25 mouse cellular contexts compared by ENCODE assay signal in the genomic region with DNA sequence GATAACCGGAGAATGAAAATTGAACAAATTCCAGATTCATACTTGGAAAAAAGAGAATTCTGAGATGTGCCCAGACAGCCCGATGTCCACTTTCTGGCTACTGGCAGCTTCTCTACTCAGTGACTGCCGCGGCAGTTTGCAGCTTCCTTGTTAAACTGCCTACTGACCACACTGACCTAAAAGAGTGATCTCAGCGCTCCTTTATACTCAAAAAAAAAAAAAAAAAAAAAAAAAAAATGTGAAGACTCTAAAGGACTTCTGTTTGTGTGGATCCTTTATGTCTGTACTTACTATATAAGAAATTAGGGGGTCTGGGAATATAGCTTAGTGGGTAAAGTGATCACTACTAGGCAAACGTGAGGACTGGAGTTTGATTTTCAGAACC. TPM values are rescaled to one million over a fixed set of nuclear protein-coding genes. Genes with fewer than 3 reads are reported as not detected.
DNase-seq lines count a peak whose midpoint lies in the region; TF ChIP-seq lines count a peak whose summit lies in the region.
"Had no signal": no experiment of that assay in that cellular context is flagged by ENCODE, and none has a peak within 500 bp of the region (broad histone marks: within the 10 kb centered on the region; RNA-seq: fewer than 3 reads in every experiment).

No protein-coding gene starts in this region.

- WGBS in heart, embryonic 10.5 days = 44% methylated on average over 6 of the region's 6 CpGs
- WGBS in embryonic facial prominence, embryonic 10.5 days = 70% methylated on average over 6 of the region's 6 CpGs

- TF ChIP-seq CTCF in layer of hippocampus, adult 2 months (conservative IDR thresholded peaks at IDR 0.05) = no peak

- H3K36me3 ChIP-seq in heart, embryonic 10.5 days = no peaks in the 10 kb centered on the region
- no peaks in the 10 kb centered on the region for H3K36me3 ChIP-seq in embryonic facial prominence, embryonic 10.5 days (replicated peaks)
- H3K36me3 ChIP-seq: hindbrain, embryonic 12.5 days; kidney, embryonic 15.5 days; limb, embryonic 10.5 days had no signal

- no peak overlapping the region for H3K4me3 ChIP-seq in heart, embryonic 10.5 days
- H3K4me3 ChIP-seq in layer of hippocampus, adult 2 months = no peak overlapping the region
- H3K4me3 ChIP-seq in embryonic facial prominence, embryonic 10.5 days = no peak overlapping the region
- H3K4me3 ChIP-seq: hindbrain, embryonic 12.5 days; kidney, embryonic 15.5 days; limb, embryonic 10.5 days had no signal

- H3K27me3 ChIP-seq in heart, embryonic 10.5 days (ENCODE audit: insufficient read depth, poor library complexity, severe bottlenecking) = no peaks in the 10 kb centered on the region
- H3K27me3 ChIP-seq in embryonic facial prominence, embryonic 10.5 days (replicated peaks; ENCODE audit: low read depth, poor library complexity, severe bottlenecking) = no peaks in the 10 kb centered on the region
- H3K27me3 ChIP-seq: hindbrain, embryonic 12.5 days; kidney, embryonic 15.5 days had no signal

- no peaks in the 10 kb centered on the region for H3K9me3 ChIP-seq in heart, embryonic 10.5 days
- no peaks in the 10 kb centered on the region for H3K9me3 ChIP-seq in embryonic facial prominence, embryonic 10.5 days
- H3K9me3 ChIP-seq: hindbrain, embryonic 12.5 days; kidney, embryonic 15.5 days; limb, embryonic 10.5 days had no signal

- H3K27ac ChIP-seq in heart, embryonic 10.5 days = peak overlapping the region; percentile 43; the same call in 1 of the 2 replicates
- H3K27ac ChIP-seq in layer of hippocampus, adult 2 months = peak overlapping the region; percentile 24; the same call in 1 of the 2 replicates
- H3K27ac ChIP-seq in embryonic facial prominence, embryonic 10.5 days (replicated peaks) = no peak overlapping the region
- H3K27ac ChIP-seq: hindbrain, embryonic 12.5 days; kidney, embryonic 15.5 days; limb, embryonic 10.5 days had no signal

- H3K4me1 ChIP-seq in heart, embryonic 10.5 days = peaks cover 31% of the 10 kb centered on the region
- peaks cover 25% of the 10 kb centered on the region for H3K4me1 ChIP-seq in embryonic facial prominence, embryonic 10.5 days
- H3K4me1 ChIP-seq: kidney, embryonic 15.5 days had no signal

- DNase-seq in heart, embryonic 10.5 days (ENCODE audit: low spot score) = peak; percentile 58
- no peak for DNase-seq in heart, postnatal 14 days
- no peak for DNase-seq in layer of hippocampus, adult 2 months (ENCODE audit: low spot score in 2 of 2)
- no peak for DNase-seq in layer of hippocampus, postnatal 10 days (ENCODE audit: low spot score in 2 of 2)
- peak; percentile 5 for DNase-seq in 416B (ENCODE audit: low read depth)
- peak; percentile 2 for DNase-seq in embryonic facial prominence, embryonic 10.5 days (ENCODE audit: low spot score)
- DNase-seq in gastrocnemius, postnatal 36 days = no peak
- DNase-seq: adrenal gland, adult 8-10 months; cerebellum, adult 11-12 months; gastrocnemius, postnatal 10 days; kidney, postnatal 36 days; liver; right cerebral cortex, adult 18-20 months; right cerebral cortex, postnatal 4 days; thymus, postnatal 14 days had no signal

- intact Hi-C loops in heart, postnatal 14 days (cut with DNase I) = no loop called here
- intact Hi-C loops in gastrocnemius, postnatal 36 days (cut with DNase I) = no loop called here

RNA-seq across cellular contexts. Expression of gene March10, which starts 17.8 kb away (rescaled TPM):
- 0.23 and 0.40 TPM in 2 replicates for polyA plus RNA-seq in heart, embryonic 10.5 days (2016; fragmentation: Nextera tagmentation; extraction: Ambion mirVana)
- total RNA-seq in heart, postnatal 14 days (2021) = not detected
- under 1 TPM; 0.79 to 0.87 TPM for total RNA-seq in layer of hippocampus, adult 2 months (2021)
- 1 to 10 TPM in 1 of 2 experiments, under 1 TPM in 1; 0.31 to 1.0 TPM for total RNA-seq in layer of hippocampus, postnatal 10 days (2021)
- polyA plus RNA-seq in embryonic facial prominence, embryonic 10.5 days (2016; fragmentation: Nextera tagmentation; extraction: Ambion mirVana) = 0.06 and 0.16 TPM in 2 replicates
- total RNA-seq in gastrocnemius, postnatal 36 days (2021) = not detected
- total RNA-seq: adrenal gland, adult 8-10 months; gastrocnemius, postnatal 10 days; megakaryocyte progenitor cell, adult 5-6 weeks had no signal
- polyA plus RNA-seq: activated CD4-positive, CD25-positive, alpha-beta regulatory T cell, adult 4 months; forebrain, embryonic 11.5 days; heart, postnatal 0 days; intestine, postnatal 0 days; limb, embryonic 10.5 days; liver, embryonic 16.5 days; stomach, embryonic 14.5 days had no signal

Comparison
In these comparisons a context has a peak if more than half of its experiments do, and no peak if none do; other contexts are left out.
1. DNase-seq: peak in heart, embryonic 10.5 days (single experiment), 416B (single experiment) and embryonic facial prominence, embryonic 10.5 days (single experiment); none in heart, postnatal 14 days (0 of 2), layer of hippocampus, adult 2 months (0 of 2), layer of hippocampus, postnatal 10 days (0 of 2) and gastrocnemius, postnatal 36 days (0 of 2).